Mouse (Mus musculus) hindbrain, embryonic 13.5 days (tissue): ENCODE results near the gene BC048403. TPM values are rescaled to one million over a fixed set of nuclear protein-coding genes. Genes with fewer than 3 reads are reported as not detected.

Source experiments
- ATAC-seq: fragments of 200-750 bp; cut with Nextera tagmentation; 2 replicates; pipeline ENCODE4 v1.8.0; 2017; ENCODE audit warnings: moderate TSS enrichment; ENCODE audit not compliant: low FRiP score
- H3K27ac ChIP-seq: fragments of 300-500 bp; sonication (generic); 2 replicates; pipeline ENCODE4 v1.5.1; 2015; ENCODE audit warnings: inconsistent platforms, mild to moderate bottlenecking, moderate library complexity
- H3K27me3 ChIP-seq: fragments of 300-500 bp; sonication (generic); 2 replicates; pipeline ENCODE4 v1.6.1; 2015; ENCODE audit warnings: mild to moderate bottlenecking, inconsistent platforms
- H3K36me3 ChIP-seq: fragments of 300-500 bp; sonication (generic); 2 replicates; pipeline ENCODE4 v1.6.1; 2015; ENCODE audit warnings: mild to moderate bottlenecking, inconsistent platforms
- H3K4me1 ChIP-seq: fragments of 300-500 bp; sonication (generic); replicated peaks from 2 replicates; pipeline ENCODE4 v1.6.1; 2015; ENCODE audit warnings: inconsistent platforms
- H3K4me2 ChIP-seq: fragments of 300-500 bp; sonication (generic); 2 replicates; pipeline ENCODE4 v1.6.1; 2015; ENCODE audit warnings: inconsistent platforms, mild to moderate bottlenecking, moderate library complexity
- H3K4me3 ChIP-seq: fragments of 300-500 bp; sonication (generic); 2 replicates; pipeline ENCODE4 v1.5.1; 2015; ENCODE audit warnings: mild to moderate bottlenecking, inconsistent platforms
- H3K9ac ChIP-seq: fragments of 300-500 bp; sonication (generic); 2 replicates; pipeline ENCODE4 v1.6.1; 2015; ENCODE audit warnings: mild to moderate bottlenecking, inconsistent platforms
- H3K9me3 ChIP-seq: fragments of 300-500 bp; sonication (generic); 2 replicates; pipeline ENCODE4 v1.6.1; 2016; ENCODE audit warnings: inconsistent platforms
- WGBS: fragments of 180-500 bp; shearing (Covaris S2); methylation state at CpG from one replicate; pipeline ENCODE4 v1.1.7; 2015; 5-methylcytosine and 5-hydroxymethylcytosine counted together
- polyA plus RNA-seq: library from polyadenylated mRNA; unstranded; fragments of >200 nt; fragmentation: Nextera tagmentation; extraction: Ambion mirVana; gene quantifications from 2 replicates; pipeline ENCODE4 v1.2.1, GENCODE M21; 2015

Gene BC048403
- polyA plus RNA-seq, 1 experiment from 2014 or later: 1.8 TPM

DNA sequence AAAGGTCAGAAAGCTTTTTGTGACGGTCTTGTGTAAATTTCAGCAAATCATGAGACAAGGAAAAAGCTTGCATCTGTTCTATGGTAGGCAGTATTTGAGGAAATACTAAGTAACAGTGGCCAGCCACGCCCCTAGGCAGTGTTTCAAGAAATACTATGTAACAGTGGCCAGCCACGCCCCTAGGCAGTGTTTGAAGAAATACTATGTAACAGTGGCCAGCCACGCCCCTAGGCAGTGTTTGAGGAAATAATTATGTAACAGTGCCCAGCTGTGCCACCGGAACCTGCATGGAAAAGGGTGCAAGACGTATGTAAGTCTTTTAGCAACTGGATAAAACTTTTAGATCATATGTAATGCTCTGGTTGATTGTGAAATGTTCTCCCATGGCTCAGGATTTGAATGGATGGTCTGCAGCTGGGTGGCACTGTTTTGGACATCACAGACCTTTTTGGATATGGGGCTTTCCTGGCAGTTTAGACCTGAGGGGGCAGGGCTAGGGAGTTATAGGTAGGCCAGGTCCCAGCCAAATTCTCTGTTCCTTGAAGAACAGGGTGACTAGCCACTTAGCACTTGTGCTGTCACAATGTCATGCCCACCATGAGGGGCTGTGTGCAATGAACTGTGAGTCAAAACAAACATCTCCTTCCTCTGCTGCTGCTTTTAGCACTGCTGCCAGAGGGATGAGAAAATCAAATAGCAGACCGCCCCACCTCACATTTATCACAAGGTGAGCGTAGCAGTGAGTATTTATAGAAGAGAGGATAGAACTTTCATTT, 56.5 kb downstream of the BC048403 start:
- Histone ChIP-seq H3K27me3 (no peaks in the 10 kb centered on the region), H3K4me3 (no peak overlapping the region), H3K36me3 (peaks cover 80% of the 10 kb centered on the region), H3K9ac (no peak overlapping the region), H3K27ac (peak overlapping the region; percentile 55; the same call in 1 of the 2 replicates), H3K4me1 (0 out of 2 replicates have a peak, but pooled peaks cover 4% of the 10 kb centered on the region), H3K9me3 (no peaks in the 10 kb centered on the region), H3K4me2 (no peak overlapping the region)
- 86% methylated on average over 8 of the region's 8 CpGs for WGBS
- ATAC-seq: no peak

GRCm38 (mm10) chr10:121800041-121800440, 60.3 kb downstream of the BC048403 start:
- 95% methylated on average over 13 of the region's 13 CpGs for WGBS
- H3K36me3 ChIP-seq: peaks cover 79% of the 10 kb centered on the region
- no peaks in the 10 kb centered on the region for H3K9me3 ChIP-seq

More at GRCm38 (mm10) chr10:121800041-121800440, 60.3 kb downstream of the BC048403 start:
- H3K4me3 ChIP-seq: no peak overlapping the region
- H3K9ac ChIP-seq: no peak overlapping the region
- no peak overlapping the region for H3K4me2 ChIP-seq
- H3K27ac ChIP-seq: no peak overlapping the region
- H3K27me3 ChIP-seq: no peaks in the 10 kb centered on the region
- no peak for ATAC-seq
- H3K4me1 ChIP-seq: 0 out of 2 replicates have a peak, but pooled peaks cover 3% of the 10 kb centered on the region

Other genes starting within 250 kb of the BC048403 start
- 34.3 and 34.6 TPM in 2 replicates for gene Tbk1, start 153.2 kb upstream of the BC048403 start, polyA plus RNA-seq
- 26.7 and 29.5 TPM in 2 replicates for gene Xpot, start 113.6 kb upstream of the BC048403 start, polyA plus RNA-seq
- gene D930020B18Rik, start 98.3 kb upstream of the BC048403 start, polyA plus RNA-seq: 0.17 and 0.22 TPM in 2 replicates